Mouse (Mus musculus): Measurements from ENCODE around the gene Vmn1r138. TPM values are rescaled to one million over a fixed set of nuclear protein-coding genes. Genes with fewer than 3 reads are reported as not detected.
"Not testable (repeated sequence)": the region's sequence is repeated elsewhere in the genome, so short reads cannot be mapped to it uniquely, and the experiment has no call there.

Gene Vmn1r138
- not detected for total RNA-seq (2021)
- long read RNA-seq, experiment 1: 0 reads
- long read RNA-seq, experiment 2: 0 reads

DNA sequence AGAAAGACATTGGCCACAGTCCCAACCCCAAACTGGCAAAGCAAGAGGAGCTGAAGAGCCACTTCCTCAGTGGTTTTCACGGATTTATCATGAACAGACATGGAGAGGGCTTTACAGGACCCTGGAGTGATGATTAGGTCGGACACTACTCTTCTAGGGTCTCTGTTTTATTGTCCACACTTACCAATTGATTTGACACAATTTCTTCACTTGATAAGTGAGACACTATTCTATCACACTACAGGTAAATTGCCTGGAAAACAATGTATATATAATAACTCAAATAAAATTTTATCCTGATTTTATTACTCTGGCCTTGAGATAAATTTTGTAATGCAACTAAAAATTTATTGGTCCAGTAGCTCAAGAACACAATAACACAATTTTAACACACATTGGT, at the start of gene Vmn1r138:
Gene Vmn1r138 (minus strand): TSS at position 101 of the 400 bp plus-strand sequence.
- DNase-seq (ENCODE audit: low spot score): not testable (repeated sequence)

GRCm38 (mm10) chr7:22068757-22069156, 40.1 kb upstream of the Vmn1r138 start, which contains the start of gene Vmn1r139:
Vmn1r139 (plus strand) TSS chr7:22069057.
- not testable (repeated sequence) for DNase-seq (ENCODE audit: low spot score)

DNA sequence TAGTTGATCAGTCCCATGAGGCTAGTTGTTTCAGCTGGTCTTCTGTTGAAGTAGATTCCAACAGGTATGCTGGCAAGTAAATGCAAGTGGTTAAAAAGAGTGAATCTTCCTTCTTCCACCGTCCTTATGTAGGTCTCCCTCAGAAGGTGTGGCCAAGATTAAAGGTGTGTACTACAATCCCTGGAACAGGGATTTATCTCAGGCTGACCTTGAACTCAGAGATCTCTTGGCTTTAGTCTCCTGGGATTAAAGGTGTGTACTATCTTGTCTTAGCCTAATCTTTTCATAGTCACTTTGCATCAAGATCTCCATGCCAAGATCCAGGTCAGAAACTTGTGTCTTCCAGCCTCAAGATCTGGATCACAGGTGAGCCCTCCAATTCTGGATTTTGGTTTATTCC, 27.5 kb upstream of the Vmn1r138 start, which contains the start of gene Gm6176:
Gene Gm6176 (minus strand): TSS at position 101 of the 400 bp plus-strand sequence.
- DNase-seq (ENCODE audit: low spot score): not testable (repeated sequence)

GRCm38 (mm10) chr7:21994287-21994686, 34.4 kb downstream of the Vmn1r138 start, which contains the start of gene Vmn1r137:
Vmn1r137 (plus strand) TSS chr7:21994587.
- not testable (repeated sequence) for DNase-seq (ENCODE audit: low spot score)

Other genes with a start within 250 kb of the Vmn1r138 start
- gene Gm4177, start 232.2 kb downstream of the Vmn1r138 start, total RNA-seq (2021): not detected
- not detected for gene Vmn1r135, start 196.5 kb downstream of the Vmn1r138 start, total RNA-seq (2021)
- not detected for gene Gm5725, start 184.6 kb downstream of the Vmn1r138 start, total RNA-seq (2021)
- not detected for gene Gm5891, start 107.6 kb downstream of the Vmn1r138 start, total RNA-seq (2021)
- not detected for gene Vmn1r137, start 34.3 kb downstream of the Vmn1r138 start, total RNA-seq (2021)
- not detected for gene Gm6176, start 27.4 kb upstream of the Vmn1r138 start, total RNA-seq (2021)
- gene Vmn1r139, start 40.2 kb upstream of the Vmn1r138 start, total RNA-seq (2021): not detected
- not detected for gene Gm16451, start 89.3 kb upstream of the Vmn1r138 start, total RNA-seq (2021)
- not detected for gene Gm10666, start 105.8 kb upstream of the Vmn1r138 start, total RNA-seq (2021)
- not detected for gene Vmn1r142, start 135.1 kb upstream of the Vmn1r138 start, total RNA-seq (2021)
- not detected for gene Vmn1r143, start 160.5 kb upstream of the Vmn1r138 start, total RNA-seq (2021)
- not detected for gene Gm8653, start 172.4 kb upstream of the Vmn1r138 start, total RNA-seq (2021)
- not detected for gene Gm8453, start 200.6 kb upstream of the Vmn1r138 start, total RNA-seq (2021)

Measured in gastrocnemius, adult 18-20 months (tissue).